Mouse (Mus musculus): ENCODE measurements at regions not wholly inside any gene's neighbourhood (a gene's known extent, or its start where the extent isn't known, plus 50 kb on each side); places are given as distances from the start of the nearest gene placed in this dataset.
A peak's percentile ranks its signal among the peaks of the same experiment; 100 is the strongest.

GRCm38 (mm10) chr4:137163962-137164361 lies 113.3 kb upstream of the Wnt4 start:
- DNase-seq (ENCODE audit: low spot score in 2 of 2), result no peak

GRCm38 (mm10) chr4:137160526-137160925 lies 111.9 kb upstream of the Zbtb40 start:
- DNase-seq (ENCODE audit: low spot score in 2 of 2), result no peak

GRCm38 (mm10) chr4:137158201-137158600 lies 109.6 kb upstream of the Zbtb40 start:
- no peak for DNase-seq (ENCODE audit: low spot score in 2 of 2)

- no peak for DNase-seq (ENCODE audit: low spot score in 2 of 2)
These were observed 108.0 kb upstream of the Zbtb40 start for GRCm38 (mm10) chr4:137156441-137157105.

GRCm38 (mm10) chr4:137148756-137149155 lies 100.2 kb upstream of the Zbtb40 start:
- DNase-seq (ENCODE audit: low spot score in 2 of 2), result no peak

GRCm38 (mm10) chr4:137147795-137148194 lies 99.2 kb upstream of the Zbtb40 start:
- no peak for DNase-seq (ENCODE audit: low spot score in 2 of 2)

GRCm38 (mm10) chr4:137146326-137146725 lies 97.7 kb upstream of the Zbtb40 start:
- no peak for DNase-seq (ENCODE audit: low spot score in 2 of 2)

- no peak for DNase-seq (ENCODE audit: low spot score in 2 of 2)
These were observed 93.7 kb upstream of the Zbtb40 start for GRCm38 (mm10) chr4:137142316-137142715.

- no peak for DNase-seq (ENCODE audit: low spot score in 2 of 2)
These were observed 90.6 kb upstream of the Zbtb40 start for GRCm38 (mm10) chr4:137139051-137139705.

- DNase-seq (ENCODE audit: low spot score in 2 of 2), result no peak
These were observed 89.5 kb upstream of the Zbtb40 start for GRCm38 (mm10) chr4:137138127-137138526.

GRCm38 (mm10) chr4:137136313-137136712 lies 87.7 kb upstream of the Zbtb40 start:
- no peak for DNase-seq (ENCODE audit: low spot score in 2 of 2)

GRCm38 (mm10) chr4:137135792-137136191 lies 87.2 kb upstream of the Zbtb40 start:
- DNase-seq (ENCODE audit: low spot score in 2 of 2), result no peak

- DNase-seq (ENCODE audit: low spot score in 2 of 2), result no peak
These were observed 86.0 kb upstream of the Zbtb40 start for GRCm38 (mm10) chr4:137134553-137134952.

GRCm38 (mm10) chr4:137133789-137134188 lies 85.2 kb upstream of the Zbtb40 start:
- DNase-seq (ENCODE audit: low spot score in 2 of 2), result no peak

GRCm38 (mm10) chr4:137130619-137131212 lies 82.1 kb upstream of the Zbtb40 start:
- no peak for DNase-seq (ENCODE audit: low spot score in 2 of 2)

- no peak for DNase-seq (ENCODE audit: low spot score in 2 of 2)
These were observed 79.6 kb upstream of the Zbtb40 start for GRCm38 (mm10) chr4:137128152-137128551.

- peak in 1 of 2 experiments; percentile 15 for DNase-seq (ENCODE audit: low spot score in 2 of 2)
These were observed 73.1 kb upstream of the Zbtb40 start for GRCm38 (mm10) chr4:137121684-137122083.

GRCm38 (mm10) chr4:137120597-137120996 lies 72.0 kb upstream of the Zbtb40 start:
- DNase-seq (ENCODE audit: low spot score in 2 of 2), result no peak

- no peak for DNase-seq (ENCODE audit: low spot score in 2 of 2)
These were observed 69.7 kb upstream of the Zbtb40 start for GRCm38 (mm10) chr4:137118332-137118715.

- peak in 1 of 2 experiments; percentile 9 for DNase-seq (ENCODE audit: low spot score in 2 of 2)
These were observed 69.1 kb upstream of the Zbtb40 start for GRCm38 (mm10) chr4:137117471-137118331.

GRCm38 (mm10) chr4:137115062-137115461 lies 66.5 kb upstream of the Zbtb40 start:
- DNase-seq (ENCODE audit: low spot score in 2 of 2), result no peak

GRCm38 (mm10) chr4:137110276-137110675 lies 61.7 kb upstream of the Zbtb40 start:
- no peak for DNase-seq (ENCODE audit: low spot score in 2 of 2)
